Mouse (Mus musculus) lung, postnatal 0 days (tissue): ENCODE measurements around the gene Gli3. TPM values are rescaled to one million over a fixed set of nuclear protein-coding genes. Genes with fewer than 3 reads are reported as not detected.

Experiments used
- ATAC-seq: fragments of 200-750 bp; cut with Nextera tagmentation; 2 replicates; pipeline ENCODE4 v1.8.0; 2017; ENCODE audit warnings: moderate library complexity
- DNase-seq: peaks from one replicate; pipeline ENCODE4 v3.0.0-alpha.2; 2016; ENCODE audit warnings: low spot score
- H3K27ac ChIP-seq: fragments of 300-500 bp; sonication (generic); 2 replicates; pipeline ENCODE4 v1.5.1; 2014; ENCODE audit warnings: antibody characterized with exemption, mild to moderate bottlenecking, low read length, mixed read lengths
- H3K27me3 ChIP-seq: fragments of 300-500 bp; sonication (generic); replicated peaks from 2 replicates; pipeline ENCODE4 v1.6.1; 2014; ENCODE audit warnings: low read length, mixed read lengths; ENCODE audit not compliant: insufficient read depth
- H3K36me3 ChIP-seq: fragments of 300-500 bp; sonication (generic); 2 replicates; pipeline ENCODE4 v1.6.1; 2014; ENCODE audit warnings: low read length, mixed read lengths; ENCODE audit not compliant: insufficient read depth
- H3K4me1 ChIP-seq: fragments of 300-500 bp; sonication (generic); 2 replicates; pipeline ENCODE4 v1.6.1; 2014; ENCODE audit warnings: antibody characterized with exemption, low read depth, low read length, mixed read lengths; ENCODE audit not compliant: insufficient read depth
- H3K4me2 ChIP-seq: fragments of 300-500 bp; sonication (generic); replicated peaks from 2 replicates; pipeline ENCODE4 v1.6.1; 2014; ENCODE audit warnings: low read depth, mild to moderate bottlenecking, low read length, moderate library complexity, mixed read lengths
- H3K4me3 ChIP-seq: fragments of 300-500 bp; sonication (generic); 2 replicates; pipeline ENCODE4 v1.5.1; 2014; ENCODE audit warnings: low read depth, low read length
- H3K9ac ChIP-seq: fragments of 300-500 bp; sonication (generic); replicated peaks from 2 replicates; pipeline ENCODE4 v1.6.1; 2014; ENCODE audit warnings: low read depth, mild to moderate bottlenecking
- H3K9me3 ChIP-seq: fragments of 300-500 bp; sonication (generic); 2 replicates; pipeline ENCODE4 v1.6.1; 2016; ENCODE audit warnings: low read length, mixed read lengths
- CTCF ChIP-seq: IDR thresholded peaks from 2 replicates; pipeline ENCODE4 v1.5.1; 2016; ENCODE audit warnings: antibody characterized with exemption, mild to moderate bottlenecking
- EP300 ChIP-seq: IDR thresholded peaks from 2 replicates; pipeline ENCODE4 v1.6.1; 2016; ENCODE audit warnings: antibody characterized with exemption, mild to moderate bottlenecking, control low read depth
- WGBS: fragments of 180-500 bp; shearing (Covaris S2); extraction: QIAGEN DNeasy Blood & Tissue Kit; methylation state at CpG from one replicate; pipeline ENCODE4 v1.1.7; 2014; 5-methylcytosine and 5-hydroxymethylcytosine counted together
- polyA plus RNA-seq: library from polyadenylated mRNA; unstranded; fragments of >200 nt; fragmentation: Nextera tagmentation; extraction: Ambion mirVana; gene quantifications from 2 replicates; pipeline ENCODE4 v1.2.1, GENCODE M21; 2015

Gli3 gene
- polyA plus RNA-seq, 1 experiment from 2014 or later, result 3.5 TPM

DNA sequence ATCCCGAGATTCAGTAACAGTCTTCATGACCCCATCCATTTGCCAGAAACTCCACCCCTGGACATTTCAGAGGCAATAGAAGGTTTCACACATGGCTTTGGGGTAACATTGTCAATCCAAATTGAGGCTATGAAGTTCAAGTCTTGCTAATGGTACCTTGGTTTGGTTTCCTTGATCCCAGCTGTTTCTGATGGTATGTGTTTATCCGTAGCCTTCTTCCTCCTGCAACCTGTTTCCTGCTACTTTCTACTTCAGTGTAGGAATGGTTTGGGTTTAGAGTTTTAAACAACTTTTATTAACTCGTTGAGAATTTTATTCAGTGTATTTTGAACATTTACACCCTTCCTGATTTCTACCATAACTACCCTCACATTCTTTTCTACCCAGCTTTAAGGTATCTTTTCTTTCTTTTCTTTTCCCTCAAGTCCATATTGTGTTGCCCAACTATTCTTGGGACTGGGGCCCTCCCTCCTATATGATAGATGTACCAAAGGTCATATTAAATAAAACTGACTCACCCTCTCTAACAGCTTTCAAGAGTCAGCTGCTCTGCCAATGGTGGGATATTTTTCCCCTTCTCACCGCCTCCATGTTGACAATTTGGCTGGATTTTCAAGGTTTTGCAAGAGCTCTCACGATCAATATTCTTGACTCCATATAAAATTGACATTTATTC lies 225.9 kb downstream of the Gli3 start:
- no peak for DNase-seq
- H3K9ac ChIP-seq, result no peak overlapping the region
- H3K4me2 ChIP-seq, result no peak overlapping the region
- H3K27ac ChIP-seq, result no peak overlapping the region
- no peak for ATAC-seq
- no peak overlapping the region for H3K4me3 ChIP-seq
- no peaks in the 10 kb centered on the region for H3K27me3 ChIP-seq
- no peaks in the 10 kb centered on the region for H3K4me1 ChIP-seq
- no peaks in the 10 kb centered on the region for H3K36me3 ChIP-seq
- no peaks in the 10 kb centered on the region for H3K9me3 ChIP-seq
- no peak for TF ChIP-seq CTCF
- TF ChIP-seq EP300, result no peak
- 83% methylated on average over 5 of the region's 5 CpGs for WGBS

DNA sequence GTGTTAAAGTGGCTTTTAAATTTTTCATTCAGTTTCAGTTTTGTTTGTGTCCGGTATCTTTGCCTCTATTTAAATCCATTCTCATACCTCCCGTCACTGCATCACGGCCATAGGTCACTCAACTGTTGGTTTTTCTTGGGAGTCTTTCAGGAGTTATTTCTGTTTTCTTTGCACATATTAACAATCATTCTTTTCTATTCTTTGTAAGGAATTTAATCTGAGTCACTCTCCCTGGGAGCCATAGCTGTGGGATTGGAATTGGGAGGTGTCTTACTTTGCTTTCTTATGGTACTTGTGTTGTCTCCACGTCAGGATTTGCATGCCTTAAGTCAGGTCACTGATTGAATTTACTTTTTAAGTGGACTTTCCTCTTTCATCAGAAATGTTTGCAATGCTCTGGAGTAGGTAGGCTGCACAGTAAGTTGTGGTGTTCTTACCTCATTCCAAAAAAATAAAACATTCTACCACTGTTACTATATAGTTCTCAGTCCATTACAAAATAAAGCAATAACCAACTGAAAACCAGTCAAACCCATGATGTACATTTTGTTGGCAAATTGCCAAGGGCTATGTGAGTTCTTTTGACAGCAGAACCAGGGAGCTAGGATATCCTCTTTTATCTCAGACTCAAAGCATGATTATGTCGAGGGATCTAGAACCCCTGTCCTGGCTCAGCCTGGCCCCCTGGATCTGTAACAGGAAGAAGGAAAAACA lies 228.9 kb downstream of the Gli3 start:
- Histone ChIP-seq H3K27ac (no peak overlapping the region), H3K9ac (no peak overlapping the region), H3K36me3 (no peaks in the 10 kb centered on the region), H3K4me3 (no peak overlapping the region), H3K4me1 (no peaks in the 10 kb centered on the region), H3K4me2 (no peak overlapping the region; the same call in 1 of the 2 replicates), H3K27me3 (no peaks in the 10 kb centered on the region), H3K9me3 (no peaks in the 10 kb centered on the region)
- WGBS, result 52% methylated on average over 5 of the region's 5 CpGs
- TF ChIP-seq EP300, result no peak
- no peak for TF ChIP-seq CTCF
- ATAC-seq, result 0 out of 2 replicates have a peak, but pooled peaks have one; percentile 37
- peak; percentile 27 for DNase-seq

DNA sequence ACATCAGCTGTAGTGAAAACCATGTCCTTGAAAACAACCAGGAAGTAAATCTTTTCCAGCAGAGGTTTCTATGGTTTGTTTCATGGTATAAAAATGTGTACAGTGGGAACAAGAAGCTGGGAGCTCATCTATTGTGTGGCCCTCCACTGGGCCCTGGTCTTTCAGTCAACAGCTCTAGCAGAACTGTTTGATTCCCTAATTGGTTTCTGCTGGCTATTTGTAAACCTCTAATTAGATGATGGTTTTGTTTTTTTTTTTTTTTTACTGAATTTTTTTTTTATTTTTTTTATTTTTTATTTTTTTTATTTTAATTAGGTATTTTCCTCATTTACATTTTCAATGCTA lies 229.4 kb downstream of the Gli3 start:
- no peak overlapping the region for H3K4me2 ChIP-seq
- no peak overlapping the region for H3K27ac ChIP-seq
- H3K4me1 ChIP-seq, result no peaks in the 10 kb centered on the region
- TF ChIP-seq CTCF (no peak), EP300 (no peak)
- no peaks in the 10 kb centered on the region for H3K27me3 ChIP-seq
- DNase-seq (no peak), ATAC-seq (no peak)
- no peaks in the 10 kb centered on the region for H3K36me3 ChIP-seq
- no peaks in the 10 kb centered on the region for H3K9me3 ChIP-seq
- H3K9ac ChIP-seq, result no peak overlapping the region
- H3K4me3 ChIP-seq, result no peak overlapping the region

DNA sequence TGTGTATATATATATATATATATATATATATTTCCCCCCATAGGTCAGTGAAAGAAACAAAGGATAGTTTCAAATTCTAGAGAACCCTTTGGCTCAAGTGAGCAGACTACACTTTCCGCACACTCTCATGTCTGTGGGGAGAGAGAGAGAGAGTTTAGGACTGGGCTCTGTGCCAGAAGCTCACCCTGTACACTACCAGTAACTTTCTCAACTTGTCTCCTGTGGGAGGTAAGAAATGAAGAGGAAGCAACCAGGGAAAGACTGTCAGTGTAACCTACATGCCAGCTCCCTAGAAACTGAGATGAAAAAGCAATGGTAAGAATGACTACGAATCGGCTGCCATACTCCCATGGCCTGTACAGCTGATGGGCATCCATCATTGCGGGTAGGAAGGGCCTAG lies 235.2 kb downstream of the Gli3 start:
- TF ChIP-seq EP300, result no peak
- Histone ChIP-seq H3K9me3 (no peaks in the 10 kb centered on the region), H3K4me1 (no peaks in the 10 kb centered on the region), H3K9ac (no peak overlapping the region), H3K27ac (no peak overlapping the region), H3K36me3 (no peaks in the 10 kb centered on the region), H3K27me3 (no peaks in the 10 kb centered on the region), H3K4me2 (no peak overlapping the region), H3K4me3 (no peak overlapping the region)
- no peak for ATAC-seq
- no peak for DNase-seq
- WGBS, result 76% methylated on average over 4 of the region's 4 CpGs

DNA sequence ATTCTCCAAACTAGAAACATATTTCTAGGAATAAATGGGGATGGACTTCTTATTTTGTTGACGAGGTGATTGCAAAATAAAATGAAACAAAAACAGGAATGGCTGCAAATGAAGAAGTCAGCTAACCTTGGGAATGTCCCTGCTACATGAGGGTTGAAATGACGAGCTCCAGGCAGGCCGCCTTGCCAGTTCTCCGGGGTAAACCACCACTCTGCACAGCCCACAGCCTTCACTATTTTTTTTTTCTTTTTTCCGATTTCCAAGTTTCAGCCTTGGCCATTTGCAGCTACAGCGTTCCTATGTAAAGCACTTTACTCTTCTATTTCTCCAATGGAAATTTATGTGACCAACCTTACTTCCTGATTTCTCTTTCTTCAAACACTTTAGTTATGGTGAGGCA lies 236.1 kb downstream of the Gli3 start:
- Histone ChIP-seq H3K36me3 (no peaks in the 10 kb centered on the region), H3K9me3 (no peaks in the 10 kb centered on the region), H3K4me2 (no peak overlapping the region), H3K9ac (no peak overlapping the region), H3K4me1 (no peaks in the 10 kb centered on the region), H3K4me3 (no peak overlapping the region), H3K27ac (no peak overlapping the region), H3K27me3 (no peaks in the 10 kb centered on the region)
- ATAC-seq (no peak), DNase-seq (no peak)
- no peak for TF ChIP-seq CTCF
- TF ChIP-seq EP300, result no peak
- 86% methylated on average over 6 of the region's 6 CpGs for WGBS

DNA sequence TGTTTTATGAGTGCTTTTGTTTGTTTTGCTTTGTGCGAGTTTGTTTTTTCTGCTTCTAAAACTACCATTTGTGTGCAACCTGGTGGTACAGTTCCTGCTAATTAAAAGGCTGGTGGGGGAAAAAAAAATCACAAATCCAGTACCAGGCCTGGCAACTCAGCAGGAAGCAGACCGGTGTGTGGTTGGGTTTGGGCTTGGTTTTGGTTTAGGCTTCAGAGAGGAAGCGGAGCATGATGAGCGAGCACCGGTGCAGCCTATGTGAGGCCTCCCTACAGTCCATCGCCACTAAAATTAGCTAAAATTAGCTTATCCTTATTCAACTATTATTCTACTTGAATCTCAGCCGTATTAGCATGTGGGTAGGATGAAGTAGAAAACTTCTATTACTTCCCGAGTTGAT lies 241.6 kb downstream of the Gli3 start:
- Histone ChIP-seq H3K4me2 (no peak overlapping the region), H3K9me3 (no peaks in the 10 kb centered on the region), H3K9ac (no peak overlapping the region), H3K36me3 (no peaks in the 10 kb centered on the region), H3K4me3 (no peak overlapping the region), H3K27ac (no peak overlapping the region), H3K27me3 (no peaks in the 10 kb centered on the region), H3K4me1 (no peaks in the 10 kb centered on the region)
- 83% methylated on average over 8 of the region's 8 CpGs for WGBS
- ATAC-seq, result no peak
- TF ChIP-seq EP300, result no peak
- no peak for TF ChIP-seq CTCF
- DNase-seq, result no peak
